Mouse (Mus musculus): ENCODE measurements at regions not wholly inside any gene's neighbourhood (a gene's known extent, or its start where the extent isn't known, plus 50 kb on each side); places are given as distances from the start of the nearest gene placed in this dataset.

- WGBS = 88% methylated on average over 2 of the region's 2 CpGs
- H3K36me3 ChIP-seq (ENCODE audit: control insufficient read depth, insufficient read depth, low read length) = no peaks in the 10 kb centered on the region
- H3K4me3 ChIP-seq (ENCODE audit: insufficient read depth, low read depth, low read length) = no peak overlapping the region
- no peak overlapping the region for H3K27ac ChIP-seq (ENCODE audit: insufficient read depth, low read depth, low read length)
- H3K27me3 ChIP-seq (replicated peaks; ENCODE audit: control insufficient read depth, insufficient read depth, low read length) = no peaks in the 10 kb centered on the region
- TF ChIP-seq CTCF (conservative IDR thresholded peaks at IDR 0.05; ENCODE audit: insufficient read depth, insufficient read length, low read depth, low read length) (no peak), POLR2A (IDR thresholded peaks at IDR 0.05; ENCODE audit: low read depth, low read length) (no peak)
- DNase-seq = no peak
- no peaks in the 10 kb centered on the region for H3K4me1 ChIP-seq (ENCODE audit: control insufficient read depth, insufficient read depth, low read length)
Measured at GRCm38 (mm10) chr13:102148039-102148438, 380.0 kb upstream of the Pik3r1 start.

- Histone ChIP-seq H3K27ac (ENCODE audit: insufficient read depth, low read depth, low read length) (no peak overlapping the region), H3K4me1 (ENCODE audit: control insufficient read depth, insufficient read depth, low read length) (no peaks in the 10 kb centered on the region), H3K36me3 (ENCODE audit: control insufficient read depth, insufficient read depth, low read length) (no peaks in the 10 kb centered on the region), H3K27me3 (replicated peaks; ENCODE audit: control insufficient read depth, insufficient read depth, low read length) (no peaks in the 10 kb centered on the region), H3K4me3 (ENCODE audit: insufficient read depth, low read depth, low read length) (no peak overlapping the region)
- 46% methylated on average over 5 of the region's 5 CpGs for WGBS
- DNase-seq = peak; percentile 46
- TF ChIP-seq CTCF (conservative IDR thresholded peaks at IDR 0.05; ENCODE audit: insufficient read depth, insufficient read length, low read depth, low read length) = no peak
- TF ChIP-seq POLR2A (IDR thresholded peaks at IDR 0.05; ENCODE audit: low read depth, low read length) = no peak
Measured at GRCm38 (mm10) chr13:102153785-102154608, 386.0 kb upstream of the Pik3r1 start.

GRCm38 (mm10) chr13:102154609-102154899 is 386.5 kb upstream of the Pik3r1 start:
- H3K4me1 ChIP-seq (ENCODE audit: control insufficient read depth, insufficient read depth, low read length) = no peaks in the 10 kb centered on the region
- TF ChIP-seq CTCF (conservative IDR thresholded peaks at IDR 0.05; ENCODE audit: insufficient read depth, insufficient read length, low read depth, low read length) (no peak), POLR2A (IDR thresholded peaks at IDR 0.05; ENCODE audit: low read depth, low read length) (no peak)
- no peaks in the 10 kb centered on the region for H3K27me3 ChIP-seq (replicated peaks; ENCODE audit: control insufficient read depth, insufficient read depth, low read length)
- WGBS = 58% methylated on average over 2 of the region's 2 CpGs
- no peak overlapping the region for H3K27ac ChIP-seq (ENCODE audit: insufficient read depth, low read depth, low read length)
- no peak for DNase-seq
- no peak overlapping the region for H3K4me3 ChIP-seq (ENCODE audit: insufficient read depth, low read depth, low read length)
- no peaks in the 10 kb centered on the region for H3K36me3 ChIP-seq (ENCODE audit: control insufficient read depth, insufficient read depth, low read length)

GRCm38 (mm10) chr13:102157369-102158130 is 389.5 kb upstream of the Pik3r1 start:
- no peak for TF ChIP-seq CTCF (conservative IDR thresholded peaks at IDR 0.05; ENCODE audit: insufficient read depth, insufficient read length, low read depth, low read length)
- TF ChIP-seq POLR2A (IDR thresholded peaks at IDR 0.05; ENCODE audit: low read depth, low read length) = no peak
- no peak overlapping the region for H3K27ac ChIP-seq (ENCODE audit: insufficient read depth, low read depth, low read length)
- no peaks in the 10 kb centered on the region for H3K36me3 ChIP-seq (ENCODE audit: control insufficient read depth, insufficient read depth, low read length)
- H3K4me1 ChIP-seq (ENCODE audit: control insufficient read depth, insufficient read depth, low read length) = no peaks in the 10 kb centered on the region
- no peaks in the 10 kb centered on the region for H3K27me3 ChIP-seq (replicated peaks; ENCODE audit: control insufficient read depth, insufficient read depth, low read length)
- no peak overlapping the region for H3K4me3 ChIP-seq (ENCODE audit: insufficient read depth, low read depth, low read length)
- DNase-seq = no peak
- WGBS = 80% methylated on average over 6 of the region's 6 CpGs

GRCm38 (mm10) chr13:102173382-102174234 is 405.6 kb upstream of the Pik3r1 start:
- H3K27me3 ChIP-seq (replicated peaks; ENCODE audit: control insufficient read depth, insufficient read depth, low read length) = no peaks in the 10 kb centered on the region
- no peak overlapping the region for H3K27ac ChIP-seq (ENCODE audit: insufficient read depth, low read depth, low read length)
- H3K4me1 ChIP-seq (ENCODE audit: control insufficient read depth, insufficient read depth, low read length) = no peaks in the 10 kb centered on the region
- no peak for DNase-seq
- TF ChIP-seq POLR2A (IDR thresholded peaks at IDR 0.05; ENCODE audit: low read depth, low read length) = no peak
- no peak for TF ChIP-seq CTCF (conservative IDR thresholded peaks at IDR 0.05; ENCODE audit: insufficient read depth, insufficient read length, low read depth, low read length)
- no peak overlapping the region for H3K4me3 ChIP-seq (ENCODE audit: insufficient read depth, low read depth, low read length)
- 80% methylated on average over 9 of the region's 9 CpGs for WGBS
- no peaks in the 10 kb centered on the region for H3K36me3 ChIP-seq (ENCODE audit: control insufficient read depth, insufficient read depth, low read length)

- Histone ChIP-seq H3K4me3 (ENCODE audit: insufficient read depth, low read depth, low read length) (no peak overlapping the region), H3K36me3 (ENCODE audit: control insufficient read depth, insufficient read depth, low read length) (no peaks in the 10 kb centered on the region), H3K4me1 (ENCODE audit: control insufficient read depth, insufficient read depth, low read length) (no peaks in the 10 kb centered on the region), H3K27ac (ENCODE audit: insufficient read depth, low read depth, low read length) (no peak overlapping the region), H3K27me3 (replicated peaks; ENCODE audit: control insufficient read depth, insufficient read depth, low read length) (no peaks in the 10 kb centered on the region)
- DNase-seq = no peak
- WGBS = 85% methylated on average over 3 of the region's 3 CpGs
- no peak for TF ChIP-seq CTCF (conservative IDR thresholded peaks at IDR 0.05; ENCODE audit: insufficient read depth, insufficient read length, low read depth, low read length)
- no peak for TF ChIP-seq POLR2A (IDR thresholded peaks at IDR 0.05; ENCODE audit: low read depth, low read length)
Measured at GRCm38 (mm10) chr13:102174431-102174830, 406.4 kb upstream of the Pik3r1 start.
